9 mouse cellular contexts compared by ENCODE assay signal in genomic region chr5:132368678-132369088, GRCm38 (mm10).
DNase-seq lines count a peak whose midpoint lies in the region; ATAC-seq lines count a peak whose summit lies in the region.
"Had no signal": no experiment of that assay in that cellular context is flagged by ENCODE, and none has a peak within 500 bp of the region (broad histone marks: within the 10 kb centered on the region; RNA-seq: fewer than 3 reads in every experiment).

No protein-coding gene starts in this region.

- H3K9ac ChIP-seq in stomach, embryonic 15.5 days, result no peak overlapping the region

- peak; percentile 39; the same call in 1 of the 2 replicates for ATAC-seq in stomach, embryonic 15.5 days (ENCODE audit: insufficient read depth, low FRiP score, low read depth)
- no peak for ATAC-seq in erythroid progenitor cell, adult 5-6 weeks (replicated peaks; ENCODE audit: low FRiP score, poor library complexity, severe bottlenecking)

- no peaks in the 10 kb centered on the region for H3K27me3 ChIP-seq in stomach, embryonic 15.5 days (replicated peaks)

- peak; percentile 14 for DNase-seq in adrenal gland, postnatal 14 days
- no peak for DNase-seq in adrenal gland, adult 18-20 months (ENCODE audit: low spot score in 2 of 2)
- peak; percentile 79 to 87 for DNase-seq in cerebellum, postnatal 10 days
- DNase-seq in heart, adult 18-20 months, result peak; percentile 44 to 54
- peak; percentile 26 for DNase-seq in kidney, adult 18-20 months
- DNase-seq in lung, postnatal 10 days, result peak; percentile 60

- peaks cover 14% of the 10 kb centered on the region for H3K4me1 ChIP-seq in stomach, embryonic 15.5 days

- no peaks in the 10 kb centered on the region for H3K36me3 ChIP-seq in stomach, embryonic 15.5 days

- no peak overlapping the region for H3K4me3 ChIP-seq in stomach, embryonic 15.5 days (replicated peaks)
- H3K4me3 ChIP-seq: myocyte had no signal

- peak overlapping the region; percentile 3; the same call in 1 of the 2 replicates for H3K4me2 ChIP-seq in stomach, embryonic 15.5 days

- 27% methylated on average over 7 of the region's 7 CpGs for WGBS in stomach, embryonic 15.5 days

- no peaks in the 10 kb centered on the region for H3K9me3 ChIP-seq in stomach, embryonic 15.5 days

- H3K27ac ChIP-seq in stomach, embryonic 15.5 days, result no peak overlapping the region

Comparison
In these comparisons a context has a peak if more than half of its experiments do, and no peak if none do; other contexts are left out.
1. DNase-seq: peak in adrenal gland, postnatal 14 days (single experiment), cerebellum, postnatal 10 days (2 of 2), heart, adult 18-20 months (2 of 2), kidney, adult 18-20 months (single experiment) and lung, postnatal 10 days (single experiment); none in adrenal gland, adult 18-20 months (0 of 2).